Mouse (Mus musculus): ENCODE results near the gene Lrrc26.

DNA sequence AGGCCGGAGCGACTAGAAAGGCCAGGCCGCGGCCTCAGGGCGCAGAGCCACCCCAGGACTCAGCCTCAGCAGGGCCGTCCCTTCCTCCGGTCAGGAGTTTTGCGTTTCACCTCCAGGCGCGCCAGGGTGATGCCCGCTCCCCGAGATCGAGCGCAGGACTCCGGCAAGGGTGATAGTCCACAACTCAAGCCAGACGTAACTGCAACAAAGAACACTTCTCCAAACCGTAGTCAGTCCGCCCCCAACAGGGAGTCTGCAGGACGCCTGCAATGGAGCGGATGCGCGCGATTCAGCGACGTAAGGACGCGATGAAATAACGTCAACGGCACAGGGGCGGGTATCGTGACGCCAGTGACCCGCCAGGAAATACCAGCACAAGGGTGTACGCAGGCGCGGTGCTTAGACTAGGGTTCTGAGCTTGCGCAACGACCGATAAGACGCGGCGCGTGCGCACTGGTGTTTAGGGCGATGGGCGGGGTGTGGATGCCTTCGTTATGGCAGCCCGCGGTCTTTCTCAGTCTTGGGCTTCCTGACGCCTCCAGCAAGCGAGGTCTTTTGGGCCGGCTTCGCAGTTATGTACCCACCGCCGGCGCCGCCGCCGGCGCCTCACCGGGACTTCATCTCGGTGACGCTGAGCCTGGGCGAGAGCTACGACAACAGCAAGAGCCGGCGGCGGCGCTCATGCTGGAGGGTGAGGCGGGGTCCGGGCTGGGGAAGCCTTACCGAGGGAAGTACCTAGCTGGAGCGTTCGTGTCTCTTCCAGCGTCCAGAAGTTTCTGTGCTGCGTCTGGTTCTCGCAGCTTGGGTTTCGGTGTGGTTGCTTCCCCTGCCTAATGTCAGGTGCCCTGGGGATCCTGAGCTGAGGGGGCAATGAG is 42.8 kb downstream of the Lrrc26 start, which contains the start of gene Man1b1:
- TF ChIP-seq POLR2A (IDR thresholded peaks at IDR 0.05; ENCODE audit: insufficient read length, low read depth) (peak; percentile 91), POLR2AphosphoS2 (IDR thresholded peaks at IDR 0.05; ENCODE audit: insufficient read length, low read depth) (peak; percentile 91), E2F4 (IDR thresholded peaks at IDR 0.05; ENCODE audit: insufficient read depth) (no peak), MYOD1 (IDR thresholded peaks at IDR 0.05; ENCODE audit: control insufficient read depth in 1 of 3, insufficient read length in 2 of 3, low read depth in 2 of 3) (no peak), SRF (IDR thresholded peaks at IDR 0.05; ENCODE audit: control insufficient read depth, insufficient read length, low read depth) (peak; percentile 93), MAX (IDR thresholded peaks at IDR 0.05; ENCODE audit: low read depth) (no peak), USF1 (IDR thresholded peaks at IDR 0.05; ENCODE audit: low read depth) (no peak), TCF12 (IDR thresholded peaks at IDR 0.05; ENCODE audit: insufficient read depth, poor library complexity, severe bottlenecking) (no peak), MYOG (IDR thresholded peaks at IDR 0.05; ENCODE audit: control insufficient read depth in 1 of 3, insufficient read depth in 1 of 3, insufficient read length in 2 of 3, low read depth in 2 of 3) (peak in 1 of 3 experiments; percentile 13), CEBPB (IDR thresholded peaks at IDR 0.05; ENCODE audit: insufficient read depth, poor library complexity, severe bottlenecking) (peak; percentile 95), TCF3 (IDR thresholded peaks at IDR 0.05; ENCODE audit: insufficient read length, low read depth) (no peak), REST (IDR thresholded peaks at IDR 0.05; ENCODE audit: insufficient read depth, insufficient read length) (peak; percentile 7)
